Mouse (Mus musculus): Measurements from ENCODE around the gene Spag6. TPM values are rescaled to one million over a fixed set of nuclear protein-coding genes. Genes with fewer than 3 reads are reported as not detected.

The Spag6 gene
- polyA plus RNA-seq, 1 experiment, result 0.60 TPM

GRCm38 (mm10) chr2:18718521-18718920, 24.7 kb downstream of the Spag6 start:
- Histone ChIP-seq H3K4me3 (ENCODE audit: insufficient read depth, low read length) (no peak overlapping the region), H3K4me1 (ENCODE audit: control insufficient read depth, insufficient read depth, low read length) (no peaks in the 10 kb centered on the region), H3K27ac (ENCODE audit: insufficient read depth, low read length) (no peak overlapping the region)
- TF ChIP-seq CTCF (IDR thresholded peaks at IDR 0.05; ENCODE audit: borderline replicate concordance, insufficient read depth, low read length) (no peak), POLR2A (IDR thresholded peaks at IDR 0.05; ENCODE audit: low read depth, low read length) (no peak)

GRCm38 (mm10) chr2:18722208-18722830, 28.5 kb downstream of the Spag6 start:
- H3K4me3 ChIP-seq (ENCODE audit: insufficient read depth, low read length), result no peak overlapping the region
- H3K4me1 ChIP-seq (ENCODE audit: control insufficient read depth, insufficient read depth, low read length), result no peaks in the 10 kb centered on the region; the same call in 1 of the 2 replicates
- H3K27ac ChIP-seq (ENCODE audit: insufficient read depth, low read length), result no peak overlapping the region
- no peak for TF ChIP-seq POLR2A (IDR thresholded peaks at IDR 0.05; ENCODE audit: low read depth, low read length)
- no peak for TF ChIP-seq CTCF (IDR thresholded peaks at IDR 0.05; ENCODE audit: borderline replicate concordance, insufficient read depth, low read length)

- no peak for TF ChIP-seq POLR2A (IDR thresholded peaks at IDR 0.05; ENCODE audit: low read depth, low read length)
- TF ChIP-seq CTCF (IDR thresholded peaks at IDR 0.05; ENCODE audit: borderline replicate concordance, insufficient read depth, low read length), result no peak
- no peaks in the 10 kb centered on the region; the same call in 1 of the 2 replicates for H3K4me1 ChIP-seq (ENCODE audit: control insufficient read depth, insufficient read depth, low read length)
- H3K27ac ChIP-seq (ENCODE audit: insufficient read depth, low read length), result no peak overlapping the region
- no peak overlapping the region for H3K4me3 ChIP-seq (ENCODE audit: insufficient read depth, low read length)
Observed at GRCm38 (mm10) chr2:18724462-18724861, 30.6 kb downstream of the Spag6 start.

- no peak for TF ChIP-seq POLR2A (IDR thresholded peaks at IDR 0.05; ENCODE audit: low read depth, low read length)
- TF ChIP-seq CTCF (IDR thresholded peaks at IDR 0.05; ENCODE audit: borderline replicate concordance, insufficient read depth, low read length), result no peak
- no peaks in the 10 kb centered on the region; the same call in 1 of the 2 replicates for H3K4me1 ChIP-seq (ENCODE audit: control insufficient read depth, insufficient read depth, low read length)
- no peak overlapping the region for H3K27ac ChIP-seq (ENCODE audit: insufficient read depth, low read length)
- H3K4me3 ChIP-seq (ENCODE audit: insufficient read depth, low read length), result no peak overlapping the region
Observed at GRCm38 (mm10) chr2:18725880-18726279, 32.0 kb downstream of the Spag6 start.

- H3K27ac ChIP-seq (ENCODE audit: insufficient read depth, low read length), result no peak overlapping the region
- peaks cover 7% of the 10 kb centered on the region; the same call in 1 of the 2 replicates for H3K4me1 ChIP-seq (ENCODE audit: control insufficient read depth, insufficient read depth, low read length)
- TF ChIP-seq CTCF (IDR thresholded peaks at IDR 0.05; ENCODE audit: borderline replicate concordance, insufficient read depth, low read length) (no peak), POLR2A (IDR thresholded peaks at IDR 0.05; ENCODE audit: low read depth, low read length) (no peak)
- no peak overlapping the region for H3K4me3 ChIP-seq (ENCODE audit: insufficient read depth, low read length)
Observed at GRCm38 (mm10) chr2:18731718-18732117, 37.9 kb downstream of the Spag6 start.

- Histone ChIP-seq H3K4me3 (ENCODE audit: insufficient read depth, low read length) (no peak overlapping the region), H3K27ac (ENCODE audit: insufficient read depth, low read length) (no peak overlapping the region), H3K4me1 (ENCODE audit: control insufficient read depth, insufficient read depth, low read length) (peaks cover 7% of the 10 kb centered on the region; the same call in 1 of the 2 replicates)
- no peak for TF ChIP-seq CTCF (IDR thresholded peaks at IDR 0.05; ENCODE audit: borderline replicate concordance, insufficient read depth, low read length)
Observed at GRCm38 (mm10) chr2:18734394-18735127, 40.7 kb downstream of the Spag6 start.

- TF ChIP-seq POLR2A (IDR thresholded peaks at IDR 0.05; ENCODE audit: low read depth, low read length) (no peak), CTCF (IDR thresholded peaks at IDR 0.05; ENCODE audit: borderline replicate concordance, insufficient read depth, low read length) (no peak)
- Histone ChIP-seq H3K4me1 (ENCODE audit: control insufficient read depth, insufficient read depth, low read length) (peaks cover 7% of the 10 kb centered on the region; the same call in 1 of the 2 replicates), H3K27ac (ENCODE audit: insufficient read depth, low read length) (no peak overlapping the region), H3K4me3 (ENCODE audit: insufficient read depth, low read length) (no peak overlapping the region)
Observed at GRCm38 (mm10) chr2:18737040-18737439, 43.2 kb downstream of the Spag6 start.

GRCm38 (mm10) chr2:18739216-18739615, 45.4 kb downstream of the Spag6 start:
- no peak overlapping the region for H3K4me3 ChIP-seq (ENCODE audit: insufficient read depth, low read length)
- H3K4me1 ChIP-seq (ENCODE audit: control insufficient read depth, insufficient read depth, low read length), result no peaks in the 10 kb centered on the region
- TF ChIP-seq POLR2A (IDR thresholded peaks at IDR 0.05; ENCODE audit: low read depth, low read length) (no peak), CTCF (IDR thresholded peaks at IDR 0.05; ENCODE audit: borderline replicate concordance, insufficient read depth, low read length) (no peak)
- no peak overlapping the region for H3K27ac ChIP-seq (ENCODE audit: insufficient read depth, low read length)

GRCm38 (mm10) chr2:18756144-18756543, 62.3 kb downstream of the Spag6 start:
- H3K4me1 ChIP-seq (ENCODE audit: control insufficient read depth, insufficient read depth, low read length), result no peaks in the 10 kb centered on the region
- H3K4me3 ChIP-seq (ENCODE audit: insufficient read depth, low read length), result no peak overlapping the region
- TF ChIP-seq POLR2A (IDR thresholded peaks at IDR 0.05; ENCODE audit: low read depth, low read length), result no peak
- no peak for TF ChIP-seq CTCF (IDR thresholded peaks at IDR 0.05; ENCODE audit: borderline replicate concordance, insufficient read depth, low read length)
- no peak overlapping the region for H3K27ac ChIP-seq (ENCODE audit: insufficient read depth, low read length)

GRCm38 (mm10) chr2:18764846-18765245, 71.0 kb downstream of the Spag6 start:
- no peak overlapping the region for H3K4me3 ChIP-seq (ENCODE audit: insufficient read depth, low read length)
- H3K4me1 ChIP-seq (ENCODE audit: control insufficient read depth, insufficient read depth, low read length), result no peaks in the 10 kb centered on the region
- TF ChIP-seq CTCF (IDR thresholded peaks at IDR 0.05; ENCODE audit: borderline replicate concordance, insufficient read depth, low read length) (no peak), POLR2A (IDR thresholded peaks at IDR 0.05; ENCODE audit: low read depth, low read length) (no peak)
- no peak overlapping the region for H3K27ac ChIP-seq (ENCODE audit: insufficient read depth, low read length)
